Mouse (Mus musculus): ENCODE measurements around the gene 4930550C14Rik.

The 4930550C14Rik gene

DNA sequence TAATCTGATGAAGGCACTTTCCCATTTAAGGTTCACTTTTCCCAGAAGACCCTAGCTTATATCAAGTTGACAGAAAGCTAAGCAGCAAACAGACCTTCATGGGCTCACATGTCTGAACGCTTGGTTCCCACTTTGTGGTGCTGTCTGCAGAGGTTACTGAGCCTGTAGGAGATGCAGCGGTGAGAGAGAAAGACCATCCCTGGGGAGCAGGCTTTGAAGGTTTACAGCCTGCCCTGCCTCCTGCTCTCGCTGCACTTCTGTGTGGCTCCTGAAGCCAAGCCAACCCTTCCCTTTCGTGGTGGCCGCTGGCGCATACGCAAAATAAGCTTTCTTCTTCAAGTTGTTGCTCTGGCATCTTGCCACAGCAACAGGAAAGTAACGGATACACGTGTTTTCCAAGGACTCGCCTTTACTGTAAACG lies at the start of gene 4930550C14Rik:
TSS of gene 4930550C14Rik (plus strand) at position 35 of the 421 bp plus-strand sequence.
- peak; percentile 63 to 66 for DNase-seq

DNA sequence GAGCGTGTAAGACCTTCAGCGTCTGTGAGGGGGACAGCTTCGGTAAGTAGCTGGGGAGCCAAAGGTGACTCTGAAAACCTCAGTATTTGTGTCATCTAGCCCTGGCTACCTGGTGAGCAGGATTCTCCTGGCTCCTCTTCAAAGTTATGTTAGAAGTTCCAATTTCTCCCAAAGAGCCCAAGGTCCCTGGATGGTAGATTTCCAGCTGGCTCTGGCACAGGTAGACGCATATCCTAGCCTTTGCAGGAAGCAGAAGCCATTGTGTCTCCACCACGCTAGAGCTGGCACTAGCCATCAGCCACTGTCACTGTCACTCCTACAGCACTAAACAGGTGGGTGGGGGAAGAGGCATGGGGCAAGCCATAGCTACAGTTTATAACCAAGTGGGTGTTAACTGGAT lies 49.0 kb upstream of the 4930550C14Rik start:
- DNase-seq: no peak

DNA sequence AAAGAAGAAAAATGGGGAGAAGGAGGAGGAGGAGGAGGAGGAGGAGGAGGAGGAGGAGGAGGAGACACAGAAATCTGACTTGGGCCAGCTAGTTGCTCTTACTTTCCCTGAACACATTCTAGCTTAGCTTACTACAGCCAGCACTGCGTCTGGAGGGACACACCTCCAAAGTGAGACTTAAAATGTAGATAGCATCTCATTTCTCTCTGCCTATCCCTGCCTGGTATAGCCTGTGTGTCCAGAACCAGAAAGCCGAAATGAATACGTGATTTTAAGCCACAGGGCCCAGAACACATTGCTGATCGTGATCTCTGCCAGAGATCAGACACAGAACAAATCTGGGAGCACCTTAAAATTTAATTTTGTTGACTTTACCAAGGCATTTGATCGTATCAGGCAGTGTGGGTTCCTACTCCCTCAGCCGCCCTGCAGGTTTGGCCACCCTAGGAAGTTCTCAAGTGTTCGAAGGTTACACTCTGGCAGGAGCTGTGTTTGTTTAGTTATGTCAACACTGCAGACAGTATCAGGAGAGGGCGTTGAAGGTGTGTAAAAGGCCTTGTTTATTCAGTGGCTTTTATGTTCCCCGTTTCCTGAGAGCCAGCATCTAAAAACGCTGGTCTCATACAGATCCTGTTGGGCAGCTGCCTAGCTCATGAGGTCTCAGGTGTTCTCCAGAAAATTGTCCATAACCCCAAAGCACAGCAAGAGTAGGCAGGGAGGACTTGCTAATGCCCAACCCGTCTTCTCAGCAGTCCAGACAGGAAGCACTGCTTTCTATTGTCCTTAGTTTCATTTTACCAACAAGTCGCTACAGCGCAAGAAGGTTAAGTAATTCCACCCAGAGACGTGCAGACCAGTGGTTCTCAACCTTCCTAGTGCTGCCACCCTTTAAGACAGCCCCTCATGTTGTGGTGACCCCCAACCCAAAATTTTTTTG lies 45.6 kb upstream of the 4930550C14Rik start:
- peak; percentile 28 to 29 for DNase-seq

DNA sequence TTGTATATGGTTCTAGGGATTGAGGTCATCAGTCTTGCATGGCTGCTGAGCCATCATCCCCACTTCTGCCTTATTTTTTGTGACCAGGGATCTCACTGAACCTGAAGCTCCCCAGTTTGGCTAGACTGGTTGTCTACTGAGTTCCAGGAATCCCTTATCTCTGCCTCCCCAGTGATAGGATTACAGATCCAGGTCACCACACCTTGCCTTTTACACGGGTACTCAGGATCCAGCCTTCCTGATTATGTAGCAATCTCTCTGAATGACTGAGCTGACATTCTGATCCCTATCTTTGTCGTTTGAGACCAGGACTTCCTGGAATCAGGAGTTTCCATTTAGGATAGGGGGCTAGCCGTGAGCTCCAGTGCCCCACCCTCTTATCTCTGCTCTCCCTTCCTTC lies 30.8 kb upstream of the 4930550C14Rik start:
- DNase-seq: no peak

DNA sequence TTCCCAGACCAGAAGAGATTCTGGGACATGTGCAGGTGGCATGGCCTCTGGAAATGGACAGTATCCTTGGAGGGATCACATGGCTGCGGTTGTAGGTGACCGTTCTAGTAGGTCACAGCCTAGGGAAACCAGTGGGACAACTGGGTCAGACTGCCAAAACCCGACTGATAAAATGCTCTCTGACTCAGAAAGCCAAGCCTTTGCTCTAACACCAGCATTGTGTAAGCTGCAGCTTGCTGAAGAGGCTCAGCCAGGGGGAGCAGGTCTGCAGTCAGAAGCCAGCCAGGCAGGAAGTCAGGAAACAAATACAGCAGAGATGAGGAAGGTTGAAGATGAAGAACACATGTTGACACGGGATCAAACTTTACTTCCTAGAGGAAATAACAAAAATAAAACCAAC lies 26.2 kb upstream of the 4930550C14Rik start:
- no peak for DNase-seq

DNA sequence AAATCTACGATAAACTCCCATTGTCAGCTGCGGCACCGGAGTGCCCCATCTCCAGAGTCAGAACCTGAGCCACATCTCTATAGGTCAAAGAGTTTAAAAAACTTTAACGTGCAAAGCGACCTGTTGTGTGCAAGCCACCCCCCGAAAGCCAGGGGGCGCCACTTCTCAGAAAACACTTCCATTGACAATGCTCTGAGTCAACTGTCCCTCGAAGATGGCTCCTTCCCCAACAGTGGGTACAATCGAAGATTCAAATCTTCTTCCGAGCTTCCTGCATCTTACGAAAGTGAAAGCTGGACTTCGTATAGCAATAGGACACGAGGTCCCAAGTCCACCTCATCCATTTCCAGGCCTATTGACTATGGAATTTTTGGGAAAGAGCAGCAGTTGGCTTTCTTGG lies 25.3 kb upstream of the 4930550C14Rik start:
- DNase-seq: peak in 1 of 2 experiments; percentile 52

DNA sequence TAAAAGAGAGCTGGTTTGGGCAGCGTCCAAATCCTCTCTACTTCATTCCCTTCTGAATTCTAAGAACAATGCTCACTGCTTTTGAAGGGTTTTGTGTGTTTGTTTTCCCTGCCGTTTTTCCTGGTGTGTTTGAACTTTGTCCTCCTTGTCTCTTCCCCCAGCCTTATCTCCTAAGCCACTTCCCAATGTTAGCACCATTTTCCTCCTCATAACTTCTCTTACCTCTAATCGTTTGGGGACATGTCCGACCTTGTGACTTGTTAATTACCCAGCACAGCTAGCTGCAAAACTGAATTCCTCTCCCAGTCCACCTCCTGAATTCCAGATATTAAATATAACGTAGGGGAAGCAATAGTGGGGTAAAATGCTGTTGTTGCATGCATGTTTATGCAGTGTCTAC lies 24.5 kb upstream of the 4930550C14Rik start:
- DNase-seq: no peak

DNA sequence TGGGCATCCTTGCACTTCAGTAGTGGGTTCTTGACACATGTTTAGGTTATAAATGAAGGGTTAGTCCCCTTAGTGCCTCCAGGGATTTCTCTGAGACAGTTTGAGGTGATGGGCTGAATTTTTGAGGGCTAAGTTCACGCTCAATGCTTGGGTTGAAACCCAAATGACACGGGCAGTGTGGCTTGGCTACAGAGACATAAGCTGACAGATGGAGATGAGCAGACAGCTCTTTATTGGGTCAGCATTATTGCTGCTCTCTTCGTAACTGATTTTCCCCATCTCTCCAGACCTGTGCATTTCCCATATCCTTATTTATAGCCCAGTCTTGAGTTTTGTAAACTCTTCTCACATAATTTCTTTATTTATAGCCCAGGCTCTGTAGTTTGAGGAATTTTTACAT lies 24.0 kb upstream of the 4930550C14Rik start:
- DNase-seq: no peak

DNA sequence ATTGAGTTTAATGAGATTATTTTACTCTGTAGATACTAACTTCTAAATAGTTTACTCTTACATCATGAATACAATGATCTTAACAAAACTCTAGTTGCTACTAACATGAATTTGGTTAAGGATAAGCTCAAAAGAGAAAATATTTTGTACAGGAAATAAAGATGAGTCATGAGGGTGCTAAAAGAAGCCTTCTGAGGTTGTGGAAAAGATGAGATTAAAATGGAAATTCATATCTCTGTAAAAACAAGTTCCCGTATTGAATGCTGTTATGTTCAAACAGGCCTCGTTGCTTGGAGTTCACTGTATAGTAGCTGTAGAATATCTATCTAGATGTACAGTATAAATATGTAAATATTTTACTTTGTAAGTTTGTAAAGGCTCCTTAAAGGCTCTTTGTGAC lies 21.5 kb upstream of the 4930550C14Rik start:
- no peak for DNase-seq

DNA sequence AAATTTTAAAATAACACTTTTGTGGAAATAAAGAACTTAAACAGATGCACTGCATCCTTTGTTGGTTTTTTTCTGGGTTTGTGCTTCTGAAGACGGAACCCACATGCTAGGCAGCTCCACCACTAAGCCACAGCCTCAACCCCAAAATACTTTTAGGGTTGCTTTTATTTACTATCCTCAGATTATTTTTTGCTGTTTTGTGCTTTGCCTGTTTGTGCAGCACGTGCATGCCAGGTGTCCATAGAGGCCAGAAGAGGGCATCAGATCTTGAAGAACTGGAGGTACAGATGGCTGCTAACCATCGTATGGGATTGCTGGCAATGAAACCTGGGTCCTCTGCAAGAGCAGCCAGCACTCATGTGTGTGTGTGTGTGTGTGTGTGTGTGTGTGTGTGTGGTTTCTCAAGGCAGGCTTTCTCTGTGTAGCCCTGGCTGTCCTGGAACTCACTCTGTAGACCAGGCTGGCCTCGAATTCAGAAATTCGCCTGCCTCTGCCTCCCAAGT lies 21.0 kb upstream of the 4930550C14Rik start:
- DNase-seq: no peak

DNA sequence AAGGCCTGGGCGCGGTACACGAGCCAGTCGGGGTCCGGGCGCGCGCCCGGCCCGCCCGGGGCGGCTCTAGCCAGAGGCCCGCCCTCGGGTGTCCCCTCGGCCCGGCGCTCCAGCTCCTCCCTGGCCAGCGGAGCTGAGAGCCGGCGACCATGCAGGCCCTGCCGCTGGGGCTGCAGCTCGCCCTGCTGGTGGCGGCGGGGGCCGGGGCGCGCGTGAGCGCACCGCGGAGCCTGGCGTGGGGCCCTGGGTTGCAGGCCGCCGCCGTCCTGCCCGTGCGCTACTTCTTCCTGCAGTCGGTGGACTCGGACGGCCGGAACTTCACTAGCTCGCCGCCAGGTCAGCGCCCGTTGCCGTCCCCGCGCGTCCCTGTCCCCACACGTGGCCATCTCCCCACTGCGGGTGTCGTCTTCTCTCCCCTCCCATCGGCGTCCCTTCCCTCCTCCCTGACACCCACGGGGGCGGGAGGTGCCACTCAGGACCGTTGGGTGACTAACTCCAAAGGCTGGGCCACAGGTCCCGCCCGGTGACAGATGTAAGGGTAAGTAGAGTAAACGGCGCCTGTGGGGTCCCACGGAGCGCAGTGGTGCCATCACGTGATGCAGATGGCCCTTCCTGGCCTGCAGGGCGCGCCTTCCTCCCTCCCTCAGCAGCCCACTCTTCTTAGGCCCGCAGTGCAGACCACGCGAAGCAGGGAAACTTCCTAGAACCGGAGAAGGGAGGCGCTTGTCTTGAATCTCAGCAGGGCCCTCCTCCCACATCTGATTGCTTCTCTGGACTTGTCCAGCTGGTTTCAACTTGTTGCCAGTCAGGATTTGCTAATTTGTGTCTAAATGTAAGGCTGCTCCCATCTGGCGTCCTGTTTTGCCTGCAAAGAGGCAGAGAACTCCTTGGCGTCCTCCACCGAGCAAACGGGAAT lies 17.9 kb upstream of the 4930550C14Rik start, which contains the start of gene Kdelc2:
TSS of gene Kdelc2 (plus strand) at position 75 of the 916 bp plus-strand sequence.
- DNase-seq: peak; percentile 80 to 88

DNA sequence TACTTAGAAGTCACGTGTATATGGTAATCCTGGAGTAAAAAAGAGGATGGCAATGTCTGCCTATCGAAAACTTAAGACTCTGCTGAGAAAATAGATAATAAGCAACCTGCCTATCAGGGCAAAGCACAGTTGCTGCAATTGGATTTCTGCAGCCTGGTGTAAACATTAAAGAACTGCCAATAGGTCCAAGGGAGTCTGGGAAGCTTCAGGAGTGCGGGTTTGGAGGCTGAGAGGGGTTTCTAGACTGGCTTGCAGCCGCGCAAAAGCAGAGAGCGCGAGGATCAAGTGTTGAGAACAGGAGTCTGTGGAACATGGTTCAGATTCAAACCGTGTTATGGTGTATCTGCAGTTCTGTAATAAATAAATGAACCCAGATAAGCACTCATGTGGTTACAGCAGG lies 17.3 kb upstream of the 4930550C14Rik start:
- peak in 1 of 2 experiments; percentile 22 for DNase-seq

DNA sequence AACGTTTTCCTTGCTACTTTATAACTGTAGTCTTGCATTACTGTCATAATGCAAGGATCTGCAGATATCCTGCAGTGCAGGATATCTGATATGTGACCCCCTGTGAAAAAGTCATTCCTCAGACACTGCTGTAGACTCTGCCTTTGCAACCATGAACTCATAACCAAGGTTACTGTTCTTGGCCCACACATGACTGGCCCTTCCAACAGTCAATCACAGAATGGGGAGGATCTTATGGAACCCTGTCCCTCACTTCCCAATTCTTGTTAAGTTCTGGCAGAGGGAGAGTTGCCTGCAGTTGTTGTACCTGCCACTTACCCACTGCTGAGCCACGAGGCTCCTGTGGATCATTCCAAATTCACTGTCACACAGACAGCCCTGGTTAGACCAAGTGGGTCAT lies 14.7 kb upstream of the 4930550C14Rik start:
- DNase-seq: no peak

DNA sequence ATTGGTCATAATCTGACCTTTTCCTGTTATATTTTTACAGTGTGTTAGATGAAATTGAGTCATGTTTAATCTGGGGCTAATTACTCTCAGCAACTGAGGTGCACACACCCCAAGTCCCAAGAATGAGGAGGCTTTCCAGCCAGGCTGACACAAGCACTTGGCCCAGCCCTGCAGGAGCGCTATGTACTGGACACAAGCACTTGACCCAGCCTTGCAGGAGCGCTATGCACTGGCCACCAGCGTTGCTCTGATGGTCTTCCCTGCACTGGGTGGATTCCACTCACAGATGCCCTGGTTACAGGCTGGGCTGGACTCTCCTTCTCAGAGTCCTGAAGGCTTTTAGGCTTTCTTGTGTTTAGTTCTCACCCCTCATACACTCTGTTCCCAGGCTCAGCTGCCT lies 13.0 kb upstream of the 4930550C14Rik start:
- DNase-seq: no peak

DNA sequence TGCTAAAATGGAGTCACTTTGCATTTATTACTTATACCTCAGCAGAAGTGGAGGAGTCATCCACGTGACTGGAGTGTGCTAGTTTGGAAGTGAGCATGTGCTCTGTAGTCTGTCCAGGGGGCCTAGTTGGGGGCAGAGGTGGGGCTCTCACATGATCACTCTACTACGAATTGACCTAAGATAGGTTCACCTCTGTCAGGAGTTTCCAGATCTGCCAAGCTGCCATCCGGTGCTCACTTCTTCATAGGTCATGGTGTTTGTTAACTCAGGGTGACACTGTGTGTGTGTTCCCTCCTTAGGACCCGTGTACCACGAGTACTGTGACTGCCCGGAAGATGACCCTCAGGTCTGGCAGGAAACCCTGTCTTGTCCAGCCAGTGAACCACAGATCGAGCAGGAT lies 12.0 kb upstream of the 4930550C14Rik start:
- peak in 1 of 2 experiments; percentile 24 for DNase-seq

DNA sequence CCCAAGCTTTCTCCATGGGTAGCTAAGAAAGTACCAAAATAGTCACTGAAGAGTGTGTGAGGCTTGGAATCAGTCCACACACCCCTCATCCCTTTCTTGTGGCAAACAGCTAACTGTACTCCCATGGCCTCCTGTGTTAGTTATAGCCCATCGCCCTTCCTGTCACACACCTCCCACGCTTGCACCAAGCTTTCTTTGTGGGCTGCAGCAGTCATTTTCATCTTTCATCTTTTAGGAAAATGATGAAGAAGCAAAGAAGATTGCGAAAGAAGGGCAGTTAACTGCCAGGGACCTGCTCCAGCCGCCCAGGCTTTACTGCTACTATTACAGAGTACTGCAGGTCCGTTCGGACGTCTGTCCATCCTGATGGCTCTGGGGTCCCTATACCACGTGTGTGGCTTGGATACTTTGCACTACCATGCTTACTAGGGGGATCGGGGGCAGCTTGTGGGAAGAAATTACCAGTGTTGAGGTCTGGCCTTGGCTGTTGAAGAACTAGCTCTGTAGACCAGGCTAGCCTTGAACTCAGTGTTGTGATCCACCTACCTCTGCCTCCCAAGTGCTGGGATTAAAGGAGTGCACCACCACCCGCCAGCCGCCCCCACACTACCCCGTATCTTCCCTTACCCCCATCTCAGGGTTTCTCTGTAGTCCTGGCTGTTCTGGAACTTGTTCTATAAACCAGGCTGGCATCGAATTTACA lies 4.3 kb upstream of the 4930550C14Rik start:
- DNase-seq: no peak

DNA sequence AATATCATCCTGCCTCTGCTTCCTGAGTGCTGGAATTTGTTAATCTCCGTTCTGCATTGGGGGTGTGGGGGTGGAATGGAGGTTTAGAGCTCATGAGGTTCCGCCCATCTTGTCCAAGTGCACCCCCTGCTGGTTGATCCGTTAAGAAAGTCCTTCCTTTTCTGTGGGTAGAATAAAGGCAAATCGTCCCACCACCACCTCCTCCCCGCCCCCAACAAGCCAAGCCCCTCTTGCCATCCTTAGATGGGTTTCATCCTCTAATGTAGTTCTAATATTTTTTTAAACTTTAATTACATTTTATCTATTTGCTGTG lies 3.8 kb upstream of the 4930550C14Rik start:
- DNase-seq: peak; percentile 49 to 87

DNA sequence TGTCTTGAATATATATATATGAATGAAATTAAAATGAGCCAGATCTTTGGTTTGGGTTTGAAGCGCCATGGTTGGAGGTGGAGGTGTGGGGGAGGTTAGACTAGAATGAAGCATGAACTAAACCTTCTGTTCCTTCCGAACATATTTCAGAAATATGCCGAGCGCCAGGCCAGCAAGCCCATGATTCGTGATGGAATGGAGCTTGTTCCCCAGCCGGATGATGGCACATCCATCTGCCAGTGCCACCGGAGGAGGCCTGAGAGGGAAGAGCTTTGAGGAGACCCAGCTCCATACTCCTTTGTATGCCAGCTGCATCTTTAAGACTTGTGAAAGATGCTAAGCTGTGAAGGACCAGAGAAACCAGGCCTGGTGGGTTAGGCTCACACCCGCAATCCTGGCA lies 2.6 kb upstream of the 4930550C14Rik start:
- no peak for DNase-seq

DNA sequence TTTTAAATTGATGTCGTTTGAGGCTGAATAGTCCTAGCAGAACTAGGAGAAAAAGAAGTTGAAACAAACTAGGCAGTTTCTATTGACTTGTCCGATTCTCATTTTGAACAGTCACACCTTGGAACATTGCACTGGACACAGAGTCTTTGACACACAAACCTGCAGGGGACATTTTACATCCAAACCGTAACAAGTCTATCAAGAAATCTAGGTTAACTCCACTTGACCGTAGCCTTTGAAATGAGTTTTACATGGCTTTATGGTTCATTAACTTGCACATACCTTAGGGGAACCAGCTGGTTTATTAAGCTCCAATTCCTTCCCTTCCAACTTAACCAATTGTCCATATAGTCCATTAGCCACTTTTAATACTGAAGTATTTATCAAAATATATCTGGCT lies 1.4 kb upstream of the 4930550C14Rik start:
- DNase-seq: peak in 1 of 2 experiments; percentile 55

DNA sequence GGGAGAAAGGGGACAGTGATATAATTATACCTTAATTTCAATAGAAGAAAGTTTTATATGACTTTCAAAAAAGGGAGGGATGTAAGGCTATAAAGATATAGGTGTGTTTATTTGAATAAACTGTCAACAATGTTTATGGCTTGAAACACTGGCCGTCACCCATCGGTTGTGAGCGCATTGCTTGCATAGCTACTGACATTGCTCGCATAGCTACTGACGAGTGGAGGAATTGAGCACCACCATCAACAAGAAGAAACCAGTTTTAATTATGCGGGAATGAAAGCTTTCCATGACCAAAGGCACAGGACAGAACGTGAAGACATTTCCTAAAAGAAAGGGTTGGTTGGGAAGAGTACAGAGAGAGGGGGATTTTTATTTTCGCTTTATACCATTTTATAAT lies 979 bp upstream of the 4930550C14Rik start:
- DNase-seq: peak in 1 of 2 experiments; percentile 46

DNA sequence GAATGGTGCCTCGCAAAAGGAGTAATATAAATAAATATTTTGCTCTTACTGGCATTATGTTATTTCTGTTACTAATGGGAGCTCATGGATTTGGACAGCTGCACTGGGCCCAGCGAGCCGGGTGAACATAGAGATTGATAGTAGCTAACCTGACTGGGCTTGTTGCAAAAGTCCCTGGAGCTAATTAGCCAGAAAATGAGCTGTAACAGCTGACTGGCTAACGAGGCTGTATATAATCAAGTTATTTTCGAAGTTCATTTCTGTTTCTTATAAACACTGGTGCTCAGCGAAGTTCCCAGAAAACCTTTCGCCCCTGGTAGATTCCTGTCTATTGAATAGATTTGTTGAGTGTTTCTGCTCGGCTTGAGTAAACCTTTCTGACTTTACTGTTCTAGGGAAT lies 866 bp downstream of the 4930550C14Rik start:
- peak in 1 of 2 experiments; percentile 26 for DNase-seq

DNA sequence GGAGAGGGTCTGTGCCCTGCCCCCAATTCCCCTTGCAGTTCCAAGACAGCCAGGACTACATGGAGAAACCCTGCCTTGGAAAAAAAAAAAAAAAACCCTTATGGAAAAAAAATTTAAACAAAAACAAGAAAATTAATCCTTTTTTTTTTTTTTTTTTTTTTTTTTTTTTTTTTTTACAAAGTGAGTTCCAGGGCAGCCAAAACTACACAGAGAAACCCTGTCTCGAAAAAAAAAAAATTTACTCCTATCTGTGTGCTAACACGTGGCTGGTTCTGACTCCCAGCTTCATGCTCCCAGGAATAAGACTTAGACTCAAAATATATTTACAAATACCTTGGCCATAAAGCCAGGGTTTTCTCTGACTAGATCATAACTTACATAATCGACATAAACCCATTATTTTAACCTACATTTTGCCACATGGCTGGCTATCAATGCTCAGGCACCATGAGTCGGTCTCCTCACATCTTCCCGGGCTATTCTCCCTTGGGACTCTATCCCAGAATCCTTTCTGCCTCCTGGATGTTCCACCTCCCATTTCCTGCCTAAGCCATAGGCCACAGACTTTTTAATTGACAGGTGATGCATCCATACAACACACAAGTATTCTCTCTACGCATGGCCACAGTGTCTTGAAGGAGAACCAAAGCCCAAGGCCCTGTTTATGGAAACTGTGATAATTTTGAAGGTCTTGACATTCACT lies 2.1 kb downstream of the 4930550C14Rik start:
- no peak for DNase-seq

Data from kidney, postnatal 36 days (tissue).